Mouse (Mus musculus): ENCODE measurements at regions not wholly inside any gene's neighbourhood (a gene's known extent, or its start where the extent isn't known, plus 50 kb on each side); places are given as distances from the start of the nearest gene placed in this dataset.

DNA sequence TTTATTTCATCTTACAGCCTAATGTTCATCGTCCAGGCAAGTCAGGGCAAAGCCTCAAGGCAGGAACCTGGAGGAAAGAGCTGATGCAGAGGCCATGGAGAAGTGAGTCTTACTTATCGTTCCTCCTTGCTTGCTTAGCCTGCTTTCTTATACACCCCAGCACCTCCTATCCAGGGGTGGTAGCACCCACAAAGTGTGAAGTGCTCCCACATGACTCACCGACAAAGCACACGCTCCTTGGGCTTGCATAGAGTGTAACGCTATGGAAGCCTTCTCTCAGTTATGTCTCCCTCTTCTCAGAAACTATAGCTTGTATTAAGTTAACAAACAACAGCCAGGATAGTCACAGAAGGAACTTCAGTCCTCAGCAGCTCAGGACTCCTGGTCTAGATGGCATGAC, 225.4 kb downstream of the Rpl10-ps3 start:
- no peaks in the 10 kb centered on the region for H3K4me1 ChIP-seq (ENCODE audit: control insufficient read depth, insufficient read depth, low read length)
- H3K27me3 ChIP-seq (ENCODE audit: control insufficient read depth, insufficient read depth, low read length): no peaks in the 10 kb centered on the region
- no peak overlapping the region for H3K27ac ChIP-seq (ENCODE audit: low read depth, low read length)
- WGBS: 88% methylated on average over 5 of the region's 5 CpGs
- H3K4me3 ChIP-seq (ENCODE audit: low read depth, low read length): no peak overlapping the region
- H3K4me2 ChIP-seq (ENCODE audit: low read depth, low read length): no peak overlapping the region
- no peaks in the 10 kb centered on the region for H3K9me3 ChIP-seq (ENCODE audit: control insufficient read depth, low read length)
- no peaks in the 10 kb centered on the region for H3K36me3 ChIP-seq (ENCODE audit: control insufficient read depth, insufficient read depth, low read length)
- H3K9ac ChIP-seq (replicated peaks; ENCODE audit: low read depth, low read length): no peak overlapping the region
- ATAC-seq (ENCODE audit: low read depth): no peak

DNA sequence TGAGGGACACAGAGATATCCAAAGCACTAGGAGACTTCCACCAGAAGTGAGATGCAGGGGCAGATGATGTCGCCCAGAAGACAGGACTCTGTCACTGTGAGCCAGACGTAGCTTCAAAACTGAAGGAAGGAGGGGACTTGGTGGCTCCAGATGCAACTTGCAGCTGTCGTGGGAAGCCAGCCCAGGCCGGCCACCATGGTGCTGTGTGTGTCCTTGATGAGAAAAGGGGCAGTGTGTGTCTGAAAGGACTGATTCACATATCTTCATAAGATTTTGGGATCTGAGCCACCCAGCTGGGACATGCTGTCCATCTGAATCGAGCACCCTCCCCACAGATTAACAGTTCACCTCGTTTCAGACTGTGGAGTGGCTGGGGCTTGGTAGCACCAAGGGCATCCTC, 226.2 kb downstream of the Rpl10-ps3 start:
- Histone ChIP-seq H3K27me3 (ENCODE audit: control insufficient read depth, insufficient read depth, low read length) (no peaks in the 10 kb centered on the region), H3K9me3 (ENCODE audit: control insufficient read depth, low read length) (no peaks in the 10 kb centered on the region), H3K4me2 (ENCODE audit: low read depth, low read length) (no peak overlapping the region), H3K4me1 (ENCODE audit: control insufficient read depth, insufficient read depth, low read length) (no peaks in the 10 kb centered on the region), H3K9ac (replicated peaks; ENCODE audit: low read depth, low read length) (no peak overlapping the region), H3K27ac (ENCODE audit: low read depth, low read length) (no peak overlapping the region), H3K4me3 (ENCODE audit: low read depth, low read length) (no peak overlapping the region), H3K36me3 (ENCODE audit: control insufficient read depth, insufficient read depth, low read length) (no peaks in the 10 kb centered on the region)
- WGBS: 89% methylated on average over 6 of the region's 6 CpGs
- no peak for ATAC-seq (ENCODE audit: low read depth)

- H3K9ac ChIP-seq (replicated peaks; ENCODE audit: low read depth, low read length): no peak overlapping the region
- no peak overlapping the region for H3K27ac ChIP-seq (ENCODE audit: low read depth, low read length)
- no peak for ATAC-seq (ENCODE audit: low read depth)
- H3K4me3 ChIP-seq (ENCODE audit: low read depth, low read length): no peak overlapping the region
- no peak overlapping the region for H3K4me2 ChIP-seq (ENCODE audit: low read depth, low read length)
- no peaks in the 10 kb centered on the region for H3K27me3 ChIP-seq (ENCODE audit: control insufficient read depth, insufficient read depth, low read length)
- 18% methylated on average over 4 of the region's 4 CpGs for WGBS
- H3K9me3 ChIP-seq (ENCODE audit: control insufficient read depth, low read length): no peaks in the 10 kb centered on the region
- no peaks in the 10 kb centered on the region for H3K36me3 ChIP-seq (ENCODE audit: control insufficient read depth, insufficient read depth, low read length)
- H3K4me1 ChIP-seq (ENCODE audit: control insufficient read depth, insufficient read depth, low read length): no peaks in the 10 kb centered on the region
These were observed 238.2 kb downstream of the Rpl10-ps3 start for GRCm38 (mm10) chr9:50106551-50106950.

DNA sequence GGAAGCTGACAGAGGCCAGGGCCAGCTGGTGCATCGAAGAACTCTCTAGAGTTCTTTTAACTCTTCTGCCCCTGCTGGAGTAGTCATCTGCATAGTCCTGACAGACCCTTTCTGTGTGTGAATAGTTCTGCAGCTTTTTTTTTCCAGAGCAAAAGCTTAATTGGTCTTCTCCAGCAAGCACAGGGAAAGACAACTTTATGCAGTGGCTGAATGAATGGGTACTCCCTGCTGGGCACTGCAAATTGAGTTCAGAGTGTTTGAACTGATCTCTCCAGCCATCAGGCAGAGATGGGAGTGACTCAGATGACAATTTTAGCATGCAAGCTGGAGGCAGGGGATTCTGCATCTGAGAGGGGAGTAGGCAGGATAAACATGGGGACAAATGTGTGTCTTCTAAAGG, 242.0 kb downstream of the Rpl10-ps3 start:
- WGBS: 12% methylated on average over 1 of the region's 1 CpGs
- H3K9me3 ChIP-seq (ENCODE audit: control insufficient read depth, low read length): no peaks in the 10 kb centered on the region
- no peaks in the 10 kb centered on the region for H3K27me3 ChIP-seq (ENCODE audit: control insufficient read depth, insufficient read depth, low read length)
- no peak overlapping the region for H3K27ac ChIP-seq (ENCODE audit: low read depth, low read length)
- no peak overlapping the region for H3K9ac ChIP-seq (replicated peaks; ENCODE audit: low read depth, low read length)
- H3K4me3 ChIP-seq (ENCODE audit: low read depth, low read length): no peak overlapping the region
- H3K4me1 ChIP-seq (ENCODE audit: control insufficient read depth, insufficient read depth, low read length): no peaks in the 10 kb centered on the region
- no peak overlapping the region for H3K4me2 ChIP-seq (ENCODE audit: low read depth, low read length)
- no peak for ATAC-seq (ENCODE audit: low read depth)
- H3K36me3 ChIP-seq (ENCODE audit: control insufficient read depth, insufficient read depth, low read length): no peaks in the 10 kb centered on the region

- no peak for ATAC-seq (ENCODE audit: low read depth)
- no peaks in the 10 kb centered on the region for H3K4me1 ChIP-seq (ENCODE audit: control insufficient read depth, insufficient read depth, low read length)
- 91% methylated on average over 1 of the region's 1 CpGs for WGBS
- H3K4me3 ChIP-seq (ENCODE audit: low read depth, low read length): no peak overlapping the region
- H3K36me3 ChIP-seq (ENCODE audit: control insufficient read depth, insufficient read depth, low read length): no peaks in the 10 kb centered on the region
- H3K9ac ChIP-seq (replicated peaks; ENCODE audit: low read depth, low read length): no peak overlapping the region
- H3K27me3 ChIP-seq (ENCODE audit: control insufficient read depth, insufficient read depth, low read length): no peaks in the 10 kb centered on the region
- H3K4me2 ChIP-seq (ENCODE audit: low read depth, low read length): no peak overlapping the region
- no peak overlapping the region for H3K27ac ChIP-seq (ENCODE audit: low read depth, low read length)
- no peaks in the 10 kb centered on the region for H3K9me3 ChIP-seq (ENCODE audit: control insufficient read depth, low read length)
These were observed 243.7 kb downstream of the Rpl10-ps3 start for GRCm38 (mm10) chr9:50101061-50101460.

DNA sequence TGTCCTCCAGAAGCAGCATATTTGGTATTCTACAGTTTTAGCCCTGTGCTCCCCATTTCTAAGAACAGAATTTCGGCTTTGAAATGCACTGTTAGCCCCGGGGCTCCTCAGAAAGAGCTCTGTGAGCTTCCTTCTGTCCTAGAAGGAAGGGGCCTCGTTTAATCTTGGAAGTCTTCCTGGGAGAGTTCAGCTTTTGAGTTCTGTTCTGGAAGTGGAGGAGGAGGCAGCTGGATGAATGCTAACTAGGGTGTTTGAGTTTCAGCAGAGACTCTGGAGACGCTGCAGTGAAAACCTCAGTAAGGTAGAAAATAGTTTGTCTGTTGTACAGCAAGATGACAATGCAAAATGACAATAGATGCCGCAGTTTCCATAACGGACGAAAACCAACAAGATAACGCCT, 253.8 kb downstream of the Rpl10-ps3 start:
- 81% methylated on average over 8 of the region's 8 CpGs for WGBS
- no peaks in the 10 kb centered on the region for H3K9me3 ChIP-seq (ENCODE audit: control insufficient read depth, low read length)

DNA sequence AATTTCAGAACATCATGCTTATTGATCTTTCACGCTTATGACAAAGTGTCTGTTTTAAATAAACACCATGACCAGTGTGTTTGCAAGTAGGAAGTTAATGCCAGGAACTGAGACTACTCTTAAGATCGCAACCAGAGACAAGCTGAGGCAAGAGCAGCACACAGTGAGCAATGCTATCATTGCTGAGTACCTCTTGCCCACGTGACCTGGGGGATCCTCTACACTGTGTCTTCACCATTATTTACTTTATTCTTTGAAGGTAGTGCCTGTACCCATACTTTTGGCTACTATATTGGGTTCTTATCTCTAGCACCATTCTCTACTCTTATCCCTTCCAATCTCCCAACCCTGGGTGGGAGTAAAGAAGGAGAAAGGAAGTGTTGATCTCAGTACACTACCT, 254.9 kb downstream of the Rpl10-ps3 start:
- Histone ChIP-seq H3K9me3 (ENCODE audit: control insufficient read depth, low read length) (no peaks in the 10 kb centered on the region), H3K4me2 (ENCODE audit: low read depth, low read length) (no peak overlapping the region), H3K36me3 (ENCODE audit: control insufficient read depth, insufficient read depth, low read length) (no peaks in the 10 kb centered on the region), H3K27ac (ENCODE audit: low read depth, low read length) (no peak overlapping the region), H3K4me3 (ENCODE audit: low read depth, low read length) (no peak overlapping the region), H3K27me3 (ENCODE audit: control insufficient read depth, insufficient read depth, low read length) (no peaks in the 10 kb centered on the region), H3K4me1 (ENCODE audit: control insufficient read depth, insufficient read depth, low read length) (no peaks in the 10 kb centered on the region), H3K9ac (replicated peaks; ENCODE audit: low read depth, low read length) (no peak overlapping the region)
- ATAC-seq (ENCODE audit: low read depth): no peak
- 82% methylated on average over 3 of the region's 3 CpGs for whole genome bisulfite sequencing

More for the DNA sequence above, 253.8 kb downstream of the Rpl10-ps3 start:
- ATAC-seq (ENCODE audit: low read depth): no peak
- no peak overlapping the region for H3K27ac ChIP-seq (ENCODE audit: low read depth, low read length)
- no peaks in the 10 kb centered on the region for H3K27me3 ChIP-seq (ENCODE audit: control insufficient read depth, insufficient read depth, low read length)
- H3K9ac ChIP-seq (replicated peaks; ENCODE audit: low read depth, low read length): no peak overlapping the region
- H3K4me3 ChIP-seq (ENCODE audit: low read depth, low read length): no peak overlapping the region
- no peak overlapping the region for H3K4me2 ChIP-seq (ENCODE audit: low read depth, low read length)
- no peaks in the 10 kb centered on the region for H3K4me1 ChIP-seq (ENCODE audit: control insufficient read depth, insufficient read depth, low read length)
- H3K36me3 ChIP-seq (ENCODE audit: control insufficient read depth, insufficient read depth, low read length): no peaks in the 10 kb centered on the region

GRCm38 (mm10) chr9:50080205-50080604, 264.6 kb downstream of the Rpl10-ps3 start:
- 68% methylated on average over 3 of the region's 3 CpGs for WGBS
- no peaks in the 10 kb centered on the region for H3K36me3 ChIP-seq (ENCODE audit: control insufficient read depth, insufficient read depth, low read length)
- no peaks in the 10 kb centered on the region for H3K27me3 ChIP-seq (ENCODE audit: control insufficient read depth, insufficient read depth, low read length)
- no peak overlapping the region for H3K4me2 ChIP-seq (ENCODE audit: low read depth, low read length)
- no peaks in the 10 kb centered on the region for H3K9me3 ChIP-seq (ENCODE audit: control insufficient read depth, low read length)
- H3K4me1 ChIP-seq (ENCODE audit: control insufficient read depth, insufficient read depth, low read length): no peaks in the 10 kb centered on the region
- H3K4me3 ChIP-seq (ENCODE audit: low read depth, low read length): no peak overlapping the region
- ATAC-seq (ENCODE audit: low read depth): no peak
- no peak overlapping the region for H3K27ac ChIP-seq (ENCODE audit: low read depth, low read length)
- H3K9ac ChIP-seq (replicated peaks; ENCODE audit: low read depth, low read length): no peak overlapping the region

- WGBS: 71% methylated on average over 2 of the region's 2 CpGs
- Histone ChIP-seq H3K4me3 (ENCODE audit: low read depth, low read length) (no peak overlapping the region), H3K27me3 (ENCODE audit: control insufficient read depth, insufficient read depth, low read length) (no peaks in the 10 kb centered on the region), H3K4me2 (ENCODE audit: low read depth, low read length) (no peak overlapping the region), H3K36me3 (ENCODE audit: control insufficient read depth, insufficient read depth, low read length) (no peaks in the 10 kb centered on the region), H3K9me3 (ENCODE audit: control insufficient read depth, low read length) (no peaks in the 10 kb centered on the region), H3K4me1 (ENCODE audit: control insufficient read depth, insufficient read depth, low read length) (no peaks in the 10 kb centered on the region), H3K9ac (replicated peaks; ENCODE audit: low read depth, low read length) (no peak overlapping the region), H3K27ac (ENCODE audit: low read depth, low read length) (no peak overlapping the region)
- ATAC-seq (ENCODE audit: low read depth): no peak
These were observed 269.9 kb upstream of the Ncam1 start for GRCm38 (mm10) chr9:50068576-50068975.

DNA sequence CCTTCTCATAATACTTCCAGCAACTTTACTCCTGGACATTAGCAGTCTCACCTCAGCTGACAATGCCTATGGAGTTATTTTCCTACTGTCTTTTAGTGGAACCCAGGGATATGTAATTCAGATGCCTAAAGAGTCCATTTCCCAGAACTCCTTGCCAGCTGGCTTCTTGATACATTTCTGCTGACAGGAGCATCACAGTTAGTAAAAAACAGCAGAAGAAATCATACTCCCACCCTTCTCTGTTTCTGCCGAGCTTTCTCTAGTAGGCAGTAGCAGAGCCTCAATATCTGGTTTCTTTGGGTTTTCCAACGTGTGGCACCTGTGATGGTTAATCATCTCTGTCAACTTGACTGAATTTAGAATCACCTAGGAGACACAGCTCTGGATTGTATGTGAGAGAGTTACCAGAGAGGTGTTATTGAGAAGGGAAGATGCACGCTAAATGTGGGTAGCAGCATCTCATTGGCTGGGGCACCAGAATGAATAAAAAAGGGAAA, 269.1 kb upstream of the Ncam1 start:
- Histone ChIP-seq H3K27me3 (ENCODE audit: control insufficient read depth, insufficient read depth, low read length) (no peaks in the 10 kb centered on the region), H3K4me1 (ENCODE audit: control insufficient read depth, insufficient read depth, low read length) (no peaks in the 10 kb centered on the region), H3K36me3 (ENCODE audit: control insufficient read depth, insufficient read depth, low read length) (no peaks in the 10 kb centered on the region), H3K9ac (replicated peaks; ENCODE audit: low read depth, low read length) (no peak overlapping the region), H3K4me2 (ENCODE audit: low read depth, low read length) (no peak overlapping the region), H3K27ac (ENCODE audit: low read depth, low read length) (no peak overlapping the region), H3K9me3 (ENCODE audit: control insufficient read depth, low read length) (no peaks in the 10 kb centered on the region), H3K4me3 (ENCODE audit: low read depth, low read length) (no peak overlapping the region)
- no peak for ATAC-seq (ENCODE audit: low read depth)
- 79% methylated on average over 3 of the region's 3 CpGs for WGBS
